Mouse (Mus musculus) testis, adult 2 months (tissue): ENCODE measurements around the gene Tulp2.

Experiments used
- CTCF ChIP-seq: fragments of 200-500 bp; IDR thresholded peaks from 2 replicates; pipeline ENCODE4 v1.5.1; 2012; ENCODE audit warnings: low read depth, mild to moderate bottlenecking, inconsistent platforms, low read length, moderate library complexity; ENCODE audit not compliant: control insufficient read depth, insufficient read depth, insufficient replicate concordance
- POLR2A ChIP-seq: fragments of 200-500 bp; IDR thresholded peaks from 2 replicates; pipeline ENCODE4 v1.6.1; 2012; ENCODE audit warnings: low read depth, mild to moderate bottlenecking, inconsistent platforms, low read length, moderate library complexity; ENCODE audit not compliant: control insufficient read depth

- no peak for TF ChIP-seq POLR2A
- TF ChIP-seq CTCF, result no peak
Measured at GRCm38 (mm10) chr7:45522957-45523676, 41.4 kb downstream of the Tulp2 start.
